Mouse (Mus musculus) neural tube, embryonic 14.5 days (tissue): ENCODE measurements at regions not wholly inside any gene's neighbourhood (a gene's known extent, or its start where the extent isn't known, plus 50 kb on each side); places are given as distances from the start of the nearest gene placed in this dataset.

Experiments
- ATAC-seq: fragments of 200-750 bp; cut with Nextera tagmentation; 2 replicates; pipeline ENCODE4 v1.8.0; 2017; ENCODE audit warnings: low read depth, mild to moderate bottlenecking, moderate TSS enrichment, moderate library complexity
- H3K27ac ChIP-seq: fragments of 300-500 bp; sonication (generic); 2 replicates; pipeline ENCODE4 v1.5.1; 2014; ENCODE audit warnings: low read depth, mild to moderate bottlenecking, control low read depth, low read length, moderate library complexity, mixed read lengths
- H3K27me3 ChIP-seq: fragments of 300-500 bp; sonication (generic); 2 replicates; pipeline ENCODE4 v1.6.1; 2014; ENCODE audit warnings: low read length; ENCODE audit not compliant: control insufficient read depth, insufficient read depth
- H3K36me3 ChIP-seq: fragments of 300-500 bp; sonication (generic); 2 replicates; pipeline ENCODE4 v1.6.1; 2014; ENCODE audit warnings: low read length, mixed read lengths; ENCODE audit not compliant: control insufficient read depth, insufficient read depth
- H3K4me1 ChIP-seq: fragments of 300-500 bp; sonication (generic); 2 replicates; pipeline ENCODE4 v1.6.1; 2014; ENCODE audit warnings: low read length; ENCODE audit not compliant: control insufficient read depth, insufficient read depth
- H3K4me2 ChIP-seq: fragments of 300-500 bp; sonication (generic); 2 replicates; pipeline ENCODE4 v1.6.1; 2014; ENCODE audit warnings: mild to moderate bottlenecking, low read depth, low read length, control low read depth
- H3K4me3 ChIP-seq: fragments of 300-500 bp; sonication (generic); 2 replicates; pipeline ENCODE4 v1.5.1; 2014; ENCODE audit warnings: low read depth, low read length, control low read depth, mixed read lengths
- H3K9ac ChIP-seq: fragments of 300-500 bp; sonication (generic); replicated peaks from 2 replicates; pipeline ENCODE4 v1.6.1; 2014; ENCODE audit warnings: low read depth, mild to moderate bottlenecking, control low read depth, low read length, mixed read lengths
- H3K9me3 ChIP-seq: fragments of 300-500 bp; sonication (generic); 2 replicates; pipeline ENCODE4 v1.6.1; 2016; ENCODE audit warnings: low read length; ENCODE audit not compliant: control insufficient read depth
- WGBS: fragments of 180-500 bp; shearing (Covaris S2); extraction: QIAGEN DNeasy Blood & Tissue Kit; methylation state at CpG from one replicate; pipeline ENCODE4 v1.1.7; 2014; 5-methylcytosine and 5-hydroxymethylcytosine counted together

DNA sequence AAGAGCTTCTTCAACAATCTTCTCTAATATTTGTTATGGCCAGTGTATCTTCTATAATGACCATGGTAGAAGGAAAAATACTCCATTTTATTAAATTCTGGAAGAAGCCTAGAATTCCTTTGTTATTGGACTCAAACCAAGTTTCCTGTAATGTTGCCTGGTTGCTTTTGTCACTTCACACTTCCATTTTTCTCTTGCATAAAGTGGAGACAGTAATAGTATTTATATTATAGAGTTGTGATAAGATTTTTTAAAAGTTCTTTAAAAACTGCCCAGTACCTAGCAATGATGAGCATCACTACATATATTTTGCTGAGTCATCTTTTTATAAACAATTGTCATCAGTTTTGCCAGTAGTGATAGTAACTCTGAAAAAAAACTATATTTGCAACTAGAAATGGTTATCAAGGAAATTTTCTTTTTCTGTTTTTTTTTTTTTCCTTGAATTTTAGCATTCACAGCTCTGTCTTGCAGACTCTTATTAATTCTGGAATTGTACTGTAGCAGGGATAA, 415.2 kb upstream of the Aga start:
- Histone ChIP-seq H3K27ac (no peak overlapping the region), H3K4me1 (no peaks in the 10 kb centered on the region), H3K9me3 (no peaks in the 10 kb centered on the region), H3K4me2 (no peak overlapping the region), H3K9ac (no peak overlapping the region), H3K4me3 (no peak overlapping the region), H3K36me3 (no peaks in the 10 kb centered on the region), H3K27me3 (no peaks in the 10 kb centered on the region)
- ATAC-seq = no peak

DNA sequence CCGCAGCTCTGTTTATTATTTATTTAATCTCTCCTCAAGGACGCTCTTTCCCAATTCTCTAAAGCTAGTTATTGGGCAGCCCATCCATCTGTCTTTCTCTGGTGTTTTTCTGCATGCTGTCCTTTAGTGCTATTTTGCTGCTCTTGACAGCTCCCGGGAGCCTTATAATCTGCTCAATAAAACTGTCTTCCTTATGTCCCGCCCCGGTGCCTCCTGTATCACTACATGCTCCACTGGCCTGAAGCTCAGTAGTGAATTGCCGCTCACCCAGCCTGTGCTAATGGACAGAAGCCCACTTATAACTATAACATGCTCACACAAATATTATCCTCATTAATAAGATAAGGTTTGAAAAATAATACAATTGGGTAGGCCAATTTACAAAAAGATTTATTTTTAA, 371.5 kb upstream of the Aga start:
- Histone ChIP-seq H3K36me3 (no peaks in the 10 kb centered on the region), H3K4me2 (no peak overlapping the region), H3K9me3 (no peaks in the 10 kb centered on the region), H3K27ac (no peak overlapping the region), H3K4me3 (no peak overlapping the region), H3K9ac (no peak overlapping the region), H3K4me1 (no peaks in the 10 kb centered on the region), H3K27me3 (no peaks in the 10 kb centered on the region)
- peak; percentile 84; the same call in 1 of the 2 replicates for ATAC-seq
- 35% methylated on average over 6 of the region's 6 CpGs for WGBS

DNA sequence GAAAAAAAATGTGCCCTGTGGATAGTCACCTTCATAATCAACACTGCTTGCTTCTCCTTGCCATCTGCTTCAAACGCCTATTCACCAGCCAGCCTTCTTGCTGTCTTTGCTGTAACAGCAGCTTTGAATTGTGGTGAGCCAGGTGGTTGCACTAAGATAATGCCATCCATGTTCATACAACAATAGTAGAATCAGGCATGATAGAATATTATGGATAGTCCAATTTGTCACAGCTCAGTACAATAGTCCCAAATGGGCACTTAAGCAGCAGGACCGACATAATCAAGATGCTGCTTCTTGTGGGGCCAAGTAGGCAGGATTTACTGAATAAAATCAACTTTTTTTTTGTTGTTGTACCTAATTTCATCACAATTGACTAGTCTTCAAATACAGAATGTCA, 362.6 kb upstream of the Aga start:
- H3K27ac ChIP-seq = no peak overlapping the region
- H3K4me3 ChIP-seq = no peak overlapping the region
- H3K27me3 ChIP-seq = no peaks in the 10 kb centered on the region
- 41% methylated on average over 2 of the region's 2 CpGs for WGBS
- no peaks in the 10 kb centered on the region for H3K9me3 ChIP-seq
- peak; percentile 51; the same call in 1 of the 2 replicates for ATAC-seq
- no peak overlapping the region for H3K4me2 ChIP-seq
- H3K36me3 ChIP-seq = no peaks in the 10 kb centered on the region
- H3K4me1 ChIP-seq = no peaks in the 10 kb centered on the region
- no peak overlapping the region for H3K9ac ChIP-seq

DNA sequence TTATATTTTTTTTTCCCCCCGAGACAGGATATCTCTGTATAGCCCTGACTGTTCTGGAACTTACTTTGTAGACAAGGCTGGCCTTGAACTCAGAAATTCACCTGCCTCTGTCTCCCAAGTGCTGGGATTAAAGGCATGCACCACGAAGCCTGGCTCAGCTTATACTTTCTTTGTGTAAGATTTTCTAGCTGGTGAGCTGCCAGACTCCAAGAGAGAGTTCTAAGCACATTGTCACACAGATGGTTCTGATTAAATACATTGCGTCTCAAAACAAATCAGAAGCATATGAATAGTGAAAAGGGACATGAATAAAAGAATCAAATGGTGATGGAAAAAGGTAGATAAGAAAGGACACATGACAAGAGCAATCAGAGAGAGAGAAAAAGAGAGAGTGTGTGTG, 347.5 kb upstream of the Aga start:
- 64% methylated on average over 3 of the region's 3 CpGs for WGBS

DNA sequence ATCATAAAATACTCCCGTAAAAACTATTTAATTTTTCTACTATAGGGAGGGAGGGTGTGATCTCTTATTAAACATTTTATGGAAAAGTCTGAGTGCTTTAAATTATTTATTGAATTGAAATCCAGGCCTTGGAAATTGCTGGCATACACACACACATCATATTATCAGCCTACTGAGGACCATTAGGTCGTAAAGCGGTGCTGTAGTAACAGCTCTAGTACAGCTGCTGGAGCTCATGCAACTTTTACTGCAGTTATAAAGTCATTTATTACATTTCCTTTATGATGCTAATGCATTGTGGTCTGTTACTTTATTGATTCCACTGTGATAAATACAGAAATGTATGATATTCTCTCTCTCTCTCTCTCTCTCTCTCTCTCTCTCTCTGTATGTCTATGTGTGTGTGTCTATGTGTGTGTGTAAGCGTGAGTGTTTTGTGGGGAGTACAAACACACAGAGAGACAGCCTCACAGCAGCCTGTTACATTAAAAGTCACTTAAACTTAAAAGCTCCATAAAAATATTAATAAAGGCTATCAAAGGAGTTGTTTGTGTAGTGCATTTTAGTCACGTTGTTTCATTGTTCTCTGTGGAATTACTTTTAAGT, 339.7 kb upstream of the Aga start:
- no peak overlapping the region for H3K4me2 ChIP-seq
- H3K4me3 ChIP-seq = no peak overlapping the region
- WGBS = 55% methylated on average over 5 of the region's 5 CpGs
- ATAC-seq = peak; percentile 93
- H3K9ac ChIP-seq = no peak overlapping the region
- H3K27ac ChIP-seq = no peak overlapping the region
- no peaks in the 10 kb centered on the region for H3K36me3 ChIP-seq
- H3K27me3 ChIP-seq = no peaks in the 10 kb centered on the region
- no peaks in the 10 kb centered on the region for H3K9me3 ChIP-seq
- no peaks in the 10 kb centered on the region for H3K4me1 ChIP-seq

More for the DNA sequence above, 347.5 kb upstream of the Aga start:
- no peak for ATAC-seq
- no peak overlapping the region for H3K4me2 ChIP-seq
- no peak overlapping the region for H3K9ac ChIP-seq
- no peaks in the 10 kb centered on the region for H3K4me1 ChIP-seq
- no peak overlapping the region for H3K4me3 ChIP-seq
- H3K27ac ChIP-seq = no peak overlapping the region
- H3K36me3 ChIP-seq = no peaks in the 10 kb centered on the region
- H3K27me3 ChIP-seq = no peaks in the 10 kb centered on the region
- no peaks in the 10 kb centered on the region for H3K9me3 ChIP-seq

GRCm38 (mm10) chr8:53192519-53192918, 319.0 kb upstream of the Aga start:
- H3K4me1 ChIP-seq = no peaks in the 10 kb centered on the region
- WGBS = 58% methylated on average over 1 of the region's 1 CpGs
- H3K4me3 ChIP-seq = no peak overlapping the region
- no peak overlapping the region for H3K9ac ChIP-seq
- H3K27ac ChIP-seq = no peak overlapping the region
- no peak overlapping the region for H3K4me2 ChIP-seq
- H3K9me3 ChIP-seq = no peaks in the 10 kb centered on the region
- no peaks in the 10 kb centered on the region for H3K27me3 ChIP-seq
- no peak for ATAC-seq
- no peaks in the 10 kb centered on the region for H3K36me3 ChIP-seq

DNA sequence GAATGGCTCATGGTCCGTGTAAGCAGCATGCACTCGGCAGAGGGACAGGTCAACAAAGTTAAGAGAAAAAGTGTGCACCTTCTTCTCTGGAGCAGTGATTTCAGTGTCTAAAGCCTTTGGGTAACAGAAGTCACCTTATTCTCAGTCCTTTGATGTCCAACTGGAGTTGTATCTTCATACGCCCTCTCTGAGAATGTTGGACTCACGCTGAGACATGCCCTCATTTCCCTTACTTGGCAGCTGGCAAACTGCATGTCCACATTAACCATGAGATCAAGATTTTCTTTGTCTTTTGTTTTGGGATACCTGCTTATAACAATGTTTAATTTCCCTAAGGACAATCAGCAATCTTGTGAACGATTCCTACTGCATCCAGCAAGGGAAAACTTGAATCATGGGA, 289.3 kb upstream of the Aga start:
- H3K4me2 ChIP-seq = no peak overlapping the region
- no peak for ATAC-seq
- 80% methylated on average over 5 of the region's 5 CpGs for WGBS

More for the DNA sequence above, 289.3 kb upstream of the Aga start:
- Histone ChIP-seq H3K4me1 (no peaks in the 10 kb centered on the region), H3K27me3 (no peaks in the 10 kb centered on the region), H3K27ac (no peak overlapping the region), H3K9me3 (no peaks in the 10 kb centered on the region), H3K4me3 (no peak overlapping the region), H3K36me3 (no peaks in the 10 kb centered on the region), H3K9ac (no peak overlapping the region)
